In the genomic region with DNA sequence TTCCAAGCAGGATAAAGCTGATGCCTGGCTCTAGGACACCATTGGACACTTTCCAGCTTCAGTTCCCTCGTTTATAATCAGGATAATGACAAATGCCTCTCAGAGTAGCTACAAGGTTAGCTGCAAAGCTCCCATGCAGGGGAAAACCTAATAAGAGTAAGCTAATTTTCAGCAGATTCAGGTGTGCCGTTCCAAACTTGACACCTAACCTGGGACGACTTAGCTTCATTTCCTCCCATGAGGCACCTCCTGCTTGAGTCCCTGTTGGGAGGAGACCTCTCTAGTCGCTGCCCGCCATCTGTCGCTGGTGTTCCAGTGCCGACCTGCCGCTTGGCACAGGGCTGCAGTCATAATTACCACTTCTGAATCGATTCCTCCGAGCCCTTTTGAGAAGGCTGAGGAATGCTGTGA, we compare ENCODE assay signal across 16 mouse cellular contexts.
DNase-seq lines count a peak whose midpoint lies in the region; ATAC-seq lines count a peak whose summit lies in the region.
"Had no signal": no experiment of that assay in that cellular context is flagged by ENCODE, and none has a peak within 500 bp of the region (broad histone marks: within the 10 kb centered on the region; RNA-seq: fewer than 3 reads in every experiment).

No protein-coding gene starts in this region.

- ATAC-seq in embryonic facial prominence, embryonic 14.5 days (ENCODE audit: low read depth) = no peak
- ATAC-seq in hindbrain, embryonic 16.5 days = peak; percentile 65

- H3K27me3 ChIP-seq in embryonic facial prominence, embryonic 14.5 days (replicated peaks; ENCODE audit: control insufficient read depth, insufficient read depth, low read length) = no peaks in the 10 kb centered on the region; the same call in 1 of the 2 replicates
- no peaks in the 10 kb centered on the region for H3K27me3 ChIP-seq in embryonic facial prominence, embryonic 10.5 days (replicated peaks; ENCODE audit: low read depth, poor library complexity, severe bottlenecking)
- no peaks in the 10 kb centered on the region for H3K27me3 ChIP-seq in hindbrain, embryonic 16.5 days (replicated peaks; ENCODE audit: control insufficient read depth, insufficient read depth, low read length)
- H3K27me3 ChIP-seq: stomach, embryonic 15.5 days had no signal

- 39% methylated on average over 10 of the region's 10 CpGs for WGBS in embryonic facial prominence, embryonic 14.5 days
- WGBS in embryonic facial prominence, embryonic 10.5 days = 57% methylated on average over 10 of the region's 10 CpGs
- 12% methylated on average over 10 of the region's 10 CpGs for WGBS in hindbrain, embryonic 16.5 days

- H3K4me2 ChIP-seq in embryonic facial prominence, embryonic 14.5 days (ENCODE audit: low read depth, low read length) = no peak overlapping the region
- H3K4me2 ChIP-seq in hindbrain, embryonic 16.5 days (ENCODE audit: low read length) = no peak overlapping the region
- H3K4me2 ChIP-seq: stomach, embryonic 15.5 days had no signal

- H3K36me3 ChIP-seq in embryonic facial prominence, embryonic 14.5 days (ENCODE audit: control insufficient read depth, insufficient read depth, low read length) = no peaks in the 10 kb centered on the region
- H3K36me3 ChIP-seq in embryonic facial prominence, embryonic 10.5 days (replicated peaks) = no peaks in the 10 kb centered on the region
- H3K36me3 ChIP-seq in hindbrain, embryonic 16.5 days (ENCODE audit: control insufficient read depth, insufficient read depth, low read length) = no peaks in the 10 kb centered on the region
- H3K36me3 ChIP-seq: stomach, embryonic 15.5 days had no signal

- no peak overlapping the region for H3K9ac ChIP-seq in embryonic facial prominence, embryonic 14.5 days (ENCODE audit: low read depth, low read length)
- no peak overlapping the region for H3K9ac ChIP-seq in hindbrain, embryonic 16.5 days (ENCODE audit: low read depth, low read length)
- H3K9ac ChIP-seq: stomach, embryonic 15.5 days had no signal

- DNase-seq in embryonic facial prominence, embryonic 14.5 days (ENCODE audit: low spot score) = peak; percentile 44
- no peak for DNase-seq in embryonic facial prominence, embryonic 10.5 days (ENCODE audit: low spot score)
- DNase-seq in brain, adult 2 months (ENCODE audit: low read depth, low spot score) = peak; percentile 82
- DNase-seq in cerebellum, postnatal 10 days = peak; percentile 70 to 86
- no peak for DNase-seq in layer of hippocampus, adult 9-10 months (ENCODE audit: low spot score)
- no peak for DNase-seq in urinary bladder, postnatal 36 days (ENCODE audit: low spot score in 2 of 2)
- DNase-seq in layer of hippocampus, postnatal 14 days (ENCODE audit: low spot score in 2 of 2) = no peak
- DNase-seq: embryo, embryonic 11 days; kidney, adult 11 months; kidney, postnatal 4 days; lung, adult 18-20 months; lung, postnatal 4 days; thymus, postnatal 36 days had no signal

- no peak overlapping the region for H3K4me3 ChIP-seq in embryonic facial prominence, embryonic 14.5 days (ENCODE audit: low read depth, low read length)
- no peak overlapping the region for H3K4me3 ChIP-seq in embryonic facial prominence, embryonic 10.5 days
- no peak overlapping the region for H3K4me3 ChIP-seq in hindbrain, embryonic 16.5 days (ENCODE audit: low read length)
- H3K4me3 ChIP-seq: erythroblast, embryonic 14.5 days; stomach, embryonic 15.5 days had no signal

- no peaks in the 10 kb centered on the region for H3K9me3 ChIP-seq in embryonic facial prominence, embryonic 14.5 days (ENCODE audit: control insufficient read depth, low read length)
- no peaks in the 10 kb centered on the region for H3K9me3 ChIP-seq in embryonic facial prominence, embryonic 10.5 days
- no peaks in the 10 kb centered on the region for H3K9me3 ChIP-seq in hindbrain, embryonic 16.5 days (ENCODE audit: control insufficient read depth, low read length)
- H3K9me3 ChIP-seq: stomach, embryonic 15.5 days had no signal

- H3K27ac ChIP-seq in embryonic facial prominence, embryonic 14.5 days (replicated peaks; ENCODE audit: low read depth, low read length) = no peak overlapping the region
- no peak overlapping the region for H3K27ac ChIP-seq in embryonic facial prominence, embryonic 10.5 days (replicated peaks)
- peak overlapping the region; percentile 23; the same call in 1 of the 2 replicates for H3K27ac ChIP-seq in hindbrain, embryonic 16.5 days (ENCODE audit: low read depth, low read length)
- H3K27ac ChIP-seq: stomach, embryonic 15.5 days had no signal

- peaks cover 17% of the 10 kb centered on the region; the same call in 1 of the 2 replicates for H3K4me1 ChIP-seq in embryonic facial prominence, embryonic 14.5 days (ENCODE audit: control insufficient read depth, insufficient read depth, low read length)
- H3K4me1 ChIP-seq in embryonic facial prominence, embryonic 10.5 days = peaks cover 44% of the 10 kb centered on the region
- peaks cover 18% of the 10 kb centered on the region for H3K4me1 ChIP-seq in hindbrain, embryonic 16.5 days (ENCODE audit: control insufficient read depth, insufficient read depth, low read depth, low read length)
- H3K4me1 ChIP-seq: stomach, embryonic 15.5 days had no signal

Comparison
In these comparisons a context has a peak if more than half of its experiments do, and no peak if none do; other contexts are left out.
1. DNase-seq: peak in embryonic facial prominence, embryonic 14.5 days (single experiment), brain, adult 2 months (single experiment) and cerebellum, postnatal 10 days (2 of 2); none in embryonic facial prominence, embryonic 10.5 days (single experiment), layer of hippocampus, adult 9-10 months (single experiment), urinary bladder, postnatal 36 days (0 of 2) and layer of hippocampus, postnatal 14 days (0 of 2).